Mouse (Mus musculus) embryonic facial prominence, embryonic 14.5 days (tissue): ENCODE data around the gene Fpgs. TPM values are rescaled to one million over a fixed set of nuclear protein-coding genes. Genes with fewer than 3 reads are reported as not detected.

ENCODE experiments used
- ATAC-seq: fragments of 200-750 bp; cut with Nextera tagmentation; 2 replicates; pipeline ENCODE4 v1.8.0; 2017; ENCODE audit warnings: low read depth, moderate number of reproducible peaks, moderate TSS enrichment
- DNase-seq: peaks from one replicate; pipeline ENCODE4 v3.0.0-alpha.2; 2015; ENCODE audit warnings: low spot score
- H3K27ac ChIP-seq: fragments of 300-500 bp; sonication (generic); replicated peaks from 2 replicates; pipeline ENCODE4 v1.5.1; 2014; ENCODE audit warnings: low read depth, mild to moderate bottlenecking, low read length, moderate library complexity
- H3K27me3 ChIP-seq: fragments of 300-500 bp; sonication (generic); replicated peaks from 2 replicates; pipeline ENCODE4 v1.6.1; 2014; ENCODE audit warnings: low read length; ENCODE audit not compliant: control insufficient read depth, insufficient read depth
- H3K36me3 ChIP-seq: fragments of 300-500 bp; sonication (generic); 2 replicates; pipeline ENCODE4 v1.6.1; 2014; ENCODE audit warnings: low read length, mixed read lengths; ENCODE audit not compliant: control insufficient read depth, insufficient read depth
- H3K4me1 ChIP-seq: fragments of 300-500 bp; sonication (generic); 2 replicates; pipeline ENCODE4 v1.6.1; 2014; ENCODE audit warnings: antibody characterized with exemption, low read length; ENCODE audit not compliant: control insufficient read depth, insufficient read depth
- H3K4me2 ChIP-seq: fragments of 300-500 bp; sonication (generic); 2 replicates; pipeline ENCODE4 v1.6.1; 2014; ENCODE audit warnings: low read depth, mild to moderate bottlenecking, low read length, moderate library complexity, mixed read lengths
- H3K4me3 ChIP-seq: fragments of 300-500 bp; sonication (generic); 2 replicates; pipeline ENCODE4 v1.5.1; 2014; ENCODE audit warnings: low read depth, mild to moderate bottlenecking, low read length
- H3K9ac ChIP-seq: fragments of 300-500 bp; sonication (generic); 2 replicates; pipeline ENCODE4 v1.6.1; 2014; ENCODE audit warnings: low read depth, mild to moderate bottlenecking, low read length, moderate library complexity, mixed read lengths
- H3K9me3 ChIP-seq: fragments of 300-500 bp; sonication (generic); 2 replicates; pipeline ENCODE4 v1.6.1; 2016; ENCODE audit warnings: low read length; ENCODE audit not compliant: control insufficient read depth
- WGBS: fragments of 180-500 bp; shearing (Covaris S2); extraction: QIAGEN DNeasy Blood & Tissue Kit; methylation state at CpG from one replicate; pipeline ENCODE4 v1.1.7; 2014; 5-methylcytosine and 5-hydroxymethylcytosine counted together
- microRNA counts: library from miRNA; unstranded; fragments of <30 nt; microRNA quantifications from one replicate; lab custom pipeline; 2017
- microRNA-seq: library from miRNA; unstranded; fragments of <30 nt; microRNA quantifications from one replicate; pipeline ENCODE4, GENCODE M21; 2016; ENCODE audit warnings: borderline number of aligned reads
- polyA plus RNA-seq: library from polyadenylated mRNA; unstranded; fragments of >200 nt; fragmentation: Nextera tagmentation; extraction: Ambion mirVana; gene quantifications from 2 replicates; pipeline ENCODE4 v1.2.1, GENCODE M21; 2014

Gene Fpgs
- polyA plus RNA-seq, 1 experiment from 2014 or later, result 28.2 TPM

GRCm38 (mm10) chr2:32640550-32641051 lies 63.3 kb downstream of the Fpgs start:
- H3K27ac ChIP-seq, result no peak overlapping the region
- H3K4me3 ChIP-seq, result no peak overlapping the region
- H3K36me3 ChIP-seq, result no peaks in the 10 kb centered on the region
- H3K4me1 ChIP-seq, result peaks cover 5% of the 10 kb centered on the region
- 50% methylated on average over 6 of the region's 6 CpGs for WGBS
- H3K27me3 ChIP-seq, result no peaks in the 10 kb centered on the region
- ATAC-seq (no peak), DNase-seq (no peak)
- H3K9me3 ChIP-seq, result no peaks in the 10 kb centered on the region
- H3K4me2 ChIP-seq, result no peak overlapping the region
- peak overlapping the region; percentile 25; the same call in 1 of the 2 replicates for H3K9ac ChIP-seq

GRCm38 (mm10) chr2:32639632-32640031 lies 64.3 kb downstream of the Fpgs start:
- ATAC-seq, result no peak
- no peak overlapping the region for H3K27ac ChIP-seq
- no peaks in the 10 kb centered on the region for H3K27me3 ChIP-seq
- WGBS, result 85% methylated on average over 1 of the region's 1 CpGs
- H3K4me1 ChIP-seq, result peaks cover 5% of the 10 kb centered on the region
- no peak overlapping the region for H3K4me3 ChIP-seq
- no peak overlapping the region for H3K9ac ChIP-seq
- H3K4me2 ChIP-seq, result no peak overlapping the region
- no peaks in the 10 kb centered on the region for H3K36me3 ChIP-seq
- H3K9me3 ChIP-seq, result no peaks in the 10 kb centered on the region
- DNase-seq, result no peak

GRCm38 (mm10) chr2:32637778-32638281 lies 66.1 kb downstream of the Fpgs start:
- peak; percentile 62 for DNase-seq
- H3K9me3 ChIP-seq, result no peaks in the 10 kb centered on the region

GRCm38 (mm10) chr2:32636617-32637016 lies 67.3 kb downstream of the Fpgs start:
- no peaks in the 10 kb centered on the region for H3K36me3 ChIP-seq
- WGBS, result 69% methylated on average over 7 of the region's 7 CpGs

More at GRCm38 (mm10) chr2:32637778-32638281, 66.1 kb downstream of the Fpgs start:
- peak; percentile 47; the same call in 1 of the 2 replicates for ATAC-seq
- H3K4me2 ChIP-seq, result no peak overlapping the region
- H3K9ac ChIP-seq, result no peak overlapping the region
- H3K27me3 ChIP-seq, result no peaks in the 10 kb centered on the region
- H3K36me3 ChIP-seq, result no peaks in the 10 kb centered on the region
- H3K27ac ChIP-seq, result no peak overlapping the region
- WGBS, result 29% methylated on average over 11 of the region's 11 CpGs
- H3K4me3 ChIP-seq, result no peak overlapping the region
- peaks cover 5% of the 10 kb centered on the region for H3K4me1 ChIP-seq

GRCm38 (mm10) chr2:32634277-32635105 lies 69.5 kb downstream of the Fpgs start:
- no peak overlapping the region for H3K27ac ChIP-seq
- no peak overlapping the region for H3K4me2 ChIP-seq
- H3K9me3 ChIP-seq, result no peaks in the 10 kb centered on the region
- no peak overlapping the region for H3K4me3 ChIP-seq
- ATAC-seq (no peak), DNase-seq (no peak)
- no peak overlapping the region for H3K9ac ChIP-seq
- H3K36me3 ChIP-seq, result no peaks in the 10 kb centered on the region
- peaks cover 5% of the 10 kb centered on the region for H3K4me1 ChIP-seq
- 84% methylated on average over 10 of the region's 10 CpGs for WGBS
- no peaks in the 10 kb centered on the region for H3K27me3 ChIP-seq

More at GRCm38 (mm10) chr2:32636617-32637016, 67.3 kb downstream of the Fpgs start:
- Histone ChIP-seq H3K4me3 (no peak overlapping the region), H3K4me2 (no peak overlapping the region), H3K27me3 (no peaks in the 10 kb centered on the region), H3K9me3 (no peaks in the 10 kb centered on the region), H3K4me1 (peaks cover 5% of the 10 kb centered on the region), H3K27ac (no peak overlapping the region), H3K9ac (no peak overlapping the region)
- no peak for ATAC-seq
- DNase-seq, result no peak

GRCm38 (mm10) chr2:32633660-32634059 lies 70.3 kb downstream of the Fpgs start:
- no peak for DNase-seq
- Histone ChIP-seq H3K4me2 (no peak overlapping the region), H3K4me3 (no peak overlapping the region), H3K9me3 (no peaks in the 10 kb centered on the region), H3K27ac (no peak overlapping the region), H3K27me3 (no peaks in the 10 kb centered on the region), H3K36me3 (no peaks in the 10 kb centered on the region), H3K9ac (0 out of 2 replicates have a peak overlapping the region, but pooled peaks have one; percentile 30), H3K4me1 (peaks cover 9% of the 10 kb centered on the region)
- 50% methylated on average over 5 of the region's 5 CpGs for WGBS
- no peak for ATAC-seq

MicroRNAs within 50 kb of the gene (microRNA counts, 519-probe panel; counts per million panel counts)
- microRNA mmu-miR-1954 (lab: Ali Mortazavi, UCI) (19.3 counts per million), microRNA mmu-miR-2861 (lab: Ali Mortazavi, UCI) (1,997 counts per million, percentile 19 among the panel's probes with 10 or more counts)

Small RNAs within 50 kb of the gene (microRNA-seq; reads per million reads assigned to microRNA genes)
- gene Gm47291 (not detected), gene Mir1954 (not detected), gene Mir2861 (not detected), gene Mir3960 (not detected), gene Mir8093 (not detected)

Other genes with a start within 250 kb of the Fpgs start
- gene Fam102a, start 168.8 kb downstream of the Fpgs start, polyA plus RNA-seq, result 16.3 and 19.2 TPM in 2 replicates
- 107 and 110 TPM in 2 replicates for gene Dpm2, start 133.3 kb downstream of the Fpgs start, polyA plus RNA-seq
- 0.38 and 1.1 TPM in 2 replicates for gene Pip5kl1, start 129.3 kb downstream of the Fpgs start, polyA plus RNA-seq
- gene 9430097D07Rik, start 128.5 kb downstream of the Fpgs start, polyA plus RNA-seq, result 0.13 and 0.18 TPM in 2 replicates
- gene St6galnac4, start 117.0 kb downstream of the Fpgs start, polyA plus RNA-seq, result 39.4 and 41.0 TPM in 2 replicates
- 11.1 and 12.1 TPM in 2 replicates for gene St6galnac6, start 104.4 kb downstream of the Fpgs start, polyA plus RNA-seq
- 97.8 and 125 TPM in 2 replicates for gene Ak1, start 82.4 kb downstream of the Fpgs start, polyA plus RNA-seq
- 57.9 and 64.3 TPM in 2 replicates for gene Eng, start 57.5 kb downstream of the Fpgs start, polyA plus RNA-seq
- gene Cdk9, start 8.9 kb upstream of the Fpgs start, polyA plus RNA-seq, result 67.4 and 82.3 TPM in 2 replicates
- gene Sh2d3c, start 16.9 kb upstream of the Fpgs start, polyA plus RNA-seq, result 21.7 and 28.3 TPM in 2 replicates
- gene 6330409D20Rik, start 36.9 kb upstream of the Fpgs start, polyA plus RNA-seq, result 0.33 and 0.45 TPM in 2 replicates
- 64.5 and 73.2 TPM in 2 replicates for gene Tor2a, start 53.1 kb upstream of the Fpgs start, polyA plus RNA-seq
- gene Ttc16, start 71.5 kb upstream of the Fpgs start, polyA plus RNA-seq, result 0.22 and 0.85 TPM in 2 replicates
- gene Ptrh1, start 71.6 kb upstream of the Fpgs start, polyA plus RNA-seq, result 5.2 and 5.8 TPM in 2 replicates
- gene Cfap157, start 80.3 kb upstream of the Fpgs start, polyA plus RNA-seq, result 0.20 and 0.63 TPM in 2 replicates
- 26.8 and 29.7 TPM in 2 replicates for gene Stxbp1, start 143.1 kb upstream of the Fpgs start, polyA plus RNA-seq
- gene Fam129b, start 172.0 kb upstream of the Fpgs start, polyA plus RNA-seq, result 38.4 and 39.0 TPM in 2 replicates